Mouse (Mus musculus) cerebellum, adult 2 months (tissue): ENCODE measurements around the gene Myrfl.

Experiments used
- CTCF ChIP-seq: fragments of 200-500 bp; IDR thresholded peaks from 2 replicates; pipeline ENCODE4 v1.5.1; 2011; ENCODE audit warnings: low read depth, mild to moderate bottlenecking, control low read depth, low read length, moderate library complexity, borderline replicate concordance; ENCODE audit not compliant: insufficient read depth
- POLR2A ChIP-seq: fragments of 200-500 bp; IDR thresholded peaks from 2 replicates; pipeline ENCODE4 v1.6.1; 2011; ENCODE audit warnings: low read length, control low read depth, borderline replicate concordance; ENCODE audit not compliant: insufficient read depth

DNA sequence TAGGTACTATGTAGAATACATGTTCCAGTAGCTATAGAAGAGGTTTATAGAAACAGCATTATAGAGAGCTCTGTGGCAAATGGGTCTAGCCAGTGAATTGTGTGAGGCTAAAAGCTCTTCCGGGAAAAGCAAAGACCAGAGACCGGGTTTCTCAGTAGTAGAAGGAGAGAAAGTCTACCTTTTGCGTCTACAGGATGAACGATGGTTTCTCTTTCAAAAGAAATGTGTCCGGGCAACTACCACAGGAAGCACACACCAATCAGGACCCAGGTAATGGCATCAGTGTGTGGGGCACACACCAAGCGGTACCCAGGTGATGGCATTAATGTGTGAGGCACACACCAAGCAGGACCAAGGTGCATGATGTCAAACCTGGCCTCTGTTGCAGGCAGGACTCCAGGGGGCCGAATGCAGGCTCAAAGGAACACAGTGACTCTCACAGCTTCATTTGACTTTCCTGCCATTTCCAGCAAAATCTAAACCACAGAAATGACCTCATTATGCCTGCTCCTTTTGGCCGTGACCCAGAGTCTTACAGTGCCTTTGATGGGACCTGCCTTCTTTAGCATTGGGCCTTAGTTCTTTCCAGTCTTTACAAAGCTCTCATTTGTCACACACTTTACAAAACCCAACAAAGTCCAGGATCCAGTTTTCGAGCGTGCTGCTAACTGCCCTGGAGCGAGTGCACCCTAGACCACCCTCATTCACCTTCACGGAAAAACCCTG, 1.4 kb downstream of the Myrfl start:
- TF ChIP-seq POLR2A (no peak), CTCF (no peak)
